Mouse (Mus musculus) MEL (cell line): Measurements from ENCODE around the gene Rpl26. TPM values are rescaled to one million over a fixed set of nuclear protein-coding genes. Genes with fewer than 3 reads are reported as not detected.
A peak's percentile ranks its signal among the peaks of the same experiment; 100 is the strongest.

Experiments
- DNase-seq: peaks from one replicate; pipeline ENCODE4 v3.0.0; 2011; ENCODE audit warnings: low read depth, low spot score
- H3K27ac ChIP-seq: 2 replicates; pipeline ENCODE4 v1.5.1; 2012; ENCODE audit warnings: low read depth, mild to moderate bottlenecking, control low read depth, low read length, moderate library complexity; ENCODE audit not compliant: control insufficient read depth
- H3K27me3 ChIP-seq, 2 experiments: fragments of 150-350 bp in 1 of 2; sonication (generic) in 1 of 2; 2 replicates each; pipeline ENCODE4 v1.6.1; 2012; ENCODE audit warnings: low read length in 2 of 2, mild to moderate bottlenecking in 2 of 2, improper control_type of control experiment in 1 of 2, moderate library complexity in 1 of 2; ENCODE audit not compliant: insufficient read depth in 2 of 2, control insufficient read depth in 1 of 2
- H3K36me3 ChIP-seq, 2 experiments: 2 replicates each; pipeline ENCODE4 v1.6.1; 2012 to 2014; ENCODE audit warnings: low read length in 2 of 2, improper control_type of control experiment in 1 of 2, inconsistent platforms in 1 of 2, mild to moderate bottlenecking in 1 of 2; ENCODE audit not compliant: insufficient read depth in 2 of 2, control insufficient read depth in 1 of 2
- H3K4me1 ChIP-seq, 2 experiments: fragments of 150-350 bp in 1 of 2; sonication (generic) in 1 of 2; 2 replicates each; pipeline ENCODE4 v1.6.1; 2012; ENCODE audit warnings: low read length in 2 of 2, improper control_type of control experiment in 1 of 2, mild to moderate bottlenecking in 1 of 2; ENCODE audit not compliant: insufficient read depth in 2 of 2, control insufficient read depth in 1 of 2
- H3K4me3 ChIP-seq, 2 experiments: fragments of 150-350 bp in 1 of 2; sonication (generic) in 1 of 2; 2 replicates each; pipeline ENCODE4 v1.5.1; 2012; ENCODE audit warnings: low read depth in 2 of 2, low read length in 2 of 2, mild to moderate bottlenecking in 2 of 2, moderate library complexity in 2 of 2, control low read depth in 1 of 2, improper control_type of control experiment in 1 of 2; ENCODE audit not compliant: control insufficient read depth in 1 of 2, insufficient read depth in 1 of 2
- H3K79me2 ChIP-seq: 2 replicates; pipeline ENCODE4 v1.6.1; 2012; ENCODE audit warnings: mild to moderate bottlenecking, low read length, moderate library complexity; ENCODE audit not compliant: control insufficient read depth, poor library complexity, insufficient read depth
- H3K9ac ChIP-seq: 2 replicates; pipeline ENCODE4 v1.6.1; 2012; ENCODE audit warnings: low read depth, mild to moderate bottlenecking, control low read depth, low read length, moderate library complexity; ENCODE audit not compliant: control insufficient read depth, poor library complexity, severe bottlenecking
- H3K9me3 ChIP-seq: fragments of 150-350 bp; sonication (generic); replicated peaks from 2 replicates; pipeline ENCODE4 v1.6.1; 2012; ENCODE audit warnings: mild to moderate bottlenecking, low read length, improper control_type of control experiment, moderate library complexity; ENCODE audit not compliant: insufficient read depth
- BHLHE40 ChIP-seq: IDR thresholded peaks from 2 replicates; pipeline ENCODE4 v1.6.1; 2012; ENCODE audit warnings: low read depth, mild to moderate bottlenecking, inconsistent platforms, low read length, improper control_type of control experiment, borderline replicate concordance
- CHD1 ChIP-seq: IDR thresholded peaks from 2 replicates; pipeline ENCODE4 v1.6.1; 2012; ENCODE audit warnings: low read depth, mild to moderate bottlenecking, inconsistent platforms, low read length, improper control_type of control experiment
- CTCF ChIP-seq, 3 experiments: IDR thresholded peaks in 2 of 3; conservative IDR thresholded peaks in 1 of 3; 2 replicates each; pipeline ENCODE4 v1.5.1; 2011 to 2012; ENCODE audit warnings: low read length in 3 of 3, low read depth in 2 of 3, mild to moderate bottlenecking in 2 of 3, improper control_type of control experiment in 1 of 3, inconsistent platforms in 1 of 3, mixed read lengths in 1 of 3, moderate library complexity in 1 of 3; ENCODE audit not compliant: control insufficient read depth in 1 of 3, insufficient read depth in 1 of 3, poor library complexity in 1 of 3, severe bottlenecking in 1 of 3
- ELF1 ChIP-seq: IDR thresholded peaks from 2 replicates; pipeline ENCODE4 v1.6.1; 2014; ENCODE audit warnings: low read depth, mild to moderate bottlenecking, inconsistent platforms, low read length, improper control_type of control experiment, moderate library complexity
- EP300 ChIP-seq, 2 experiments: IDR thresholded peaks; 2 replicates each; pipeline ENCODE4 v1.6.1; 2011; ENCODE audit warnings: improper control_type of control experiment in 2 of 2, low read length in 2 of 2, low read depth in 1 of 2, mild to moderate bottlenecking in 1 of 2
- ETS1 ChIP-seq: IDR thresholded peaks from 2 replicates; pipeline ENCODE4 v1.6.1; 2012; ENCODE audit warnings: low read depth, mild to moderate bottlenecking, inconsistent platforms, low read length, improper control_type of control experiment, moderate library complexity
- GABPA ChIP-seq: IDR thresholded peaks from 2 replicates; pipeline ENCODE4 v1.6.1; 2012; ENCODE audit warnings: low read depth, mild to moderate bottlenecking, inconsistent platforms, low read length, improper control_type of control experiment, moderate library complexity
- GATA1 ChIP-seq: IDR thresholded peaks from 2 replicates; pipeline ENCODE4 v1.6.1; 2011; ENCODE audit warnings: low read depth, low read length, improper control_type of control experiment
- HCFC1 ChIP-seq: IDR thresholded peaks from 2 replicates; pipeline ENCODE4 v1.6.1; 2012; ENCODE audit warnings: low read depth, mild to moderate bottlenecking, inconsistent platforms, low read length, improper control_type of control experiment, moderate library complexity
- JUND ChIP-seq: IDR thresholded peaks from 2 replicates; pipeline ENCODE4 v1.6.1; 2011; ENCODE audit warnings: low read depth, mild to moderate bottlenecking, improper control_type of control experiment, low read length
- KAT2A ChIP-seq: conservative IDR thresholded peaks from 2 replicates; pipeline ENCODE4 v1.6.1; 2012; ENCODE audit warnings: low read depth, low read length, improper control_type of control experiment, inconsistent platforms
- MAX ChIP-seq: IDR thresholded peaks from 2 replicates; pipeline ENCODE4 v1.6.1; 2011; ENCODE audit warnings: low read length, improper control_type of control experiment
- MAZ ChIP-seq: IDR thresholded peaks from 2 replicates; pipeline ENCODE4 v1.6.1; 2012; ENCODE audit warnings: low read depth, mild to moderate bottlenecking, inconsistent platforms, low read length, improper control_type of control experiment
- MEF2A ChIP-seq: IDR thresholded peaks from 2 replicates; pipeline ENCODE4 v1.6.1; 2014; ENCODE audit warnings: low read depth, mild to moderate bottlenecking, inconsistent platforms, low read length, improper control_type of control experiment; ENCODE audit not compliant: poor library complexity, insufficient replicate concordance, severe bottlenecking; ENCODE audit errors: extremely low read depth
- MXI1 ChIP-seq: IDR thresholded peaks from 2 replicates; pipeline ENCODE4 v1.6.1; 2011; ENCODE audit warnings: mild to moderate bottlenecking, low read depth, low read length, improper control_type of control experiment
- MYB ChIP-seq: IDR thresholded peaks from 2 replicates; pipeline ENCODE4 v1.6.1; 2011; ENCODE audit warnings: mild to moderate bottlenecking, low read depth, low read length, improper control_type of control experiment
- MYC ChIP-seq: IDR thresholded peaks from 2 replicates; pipeline ENCODE4 v1.6.1; 2011; ENCODE audit warnings: low read depth, mild to moderate bottlenecking, low read length, improper control_type of control experiment, moderate library complexity
- NELFE ChIP-seq: IDR thresholded peaks from 2 replicates; pipeline ENCODE4 v1.6.1; 2011; ENCODE audit warnings: low read depth, low read length, improper control_type of control experiment
- NRF1 ChIP-seq: IDR thresholded peaks from 2 replicates; pipeline ENCODE4 v1.6.1; 2014; ENCODE audit warnings: low read depth, mild to moderate bottlenecking, inconsistent platforms, low read length, improper control_type of control experiment, moderate library complexity; ENCODE audit not compliant: poor library complexity, insufficient read depth, severe bottlenecking
- POLR2A ChIP-seq, 2 experiments: IDR thresholded peaks; 2 replicates each; pipeline ENCODE4 v1.6.1; 2011 to 2012; ENCODE audit warnings: low read length in 2 of 2, mild to moderate bottlenecking in 2 of 2, control low read depth in 1 of 2, improper control_type of control experiment in 1 of 2, low read depth in 1 of 2, moderate library complexity in 1 of 2; ENCODE audit not compliant: control insufficient read depth in 1 of 2, insufficient read depth in 1 of 2, poor library complexity in 1 of 2
- POLR2AphosphoS2 ChIP-seq: IDR thresholded peaks from 2 replicates; pipeline ENCODE4 v1.6.1; 2011; ENCODE audit warnings: low read length, improper control_type of control experiment
- POLR2AphosphoS5 ChIP-seq: IDR thresholded peaks from 2 replicates; pipeline ENCODE4 v1.6.1; 2012; ENCODE audit warnings: low read depth, borderline replicate concordance, mild to moderate bottlenecking, inconsistent platforms, low read length, moderate library complexity, mixed read lengths
- RAD21 ChIP-seq: IDR thresholded peaks from 2 replicates; pipeline ENCODE4 v1.6.1; 2011; ENCODE audit warnings: mild to moderate bottlenecking, low read depth, low read length, improper control_type of control experiment
- RCOR1 ChIP-seq: IDR thresholded peaks from 2 replicates; pipeline ENCODE4 v1.6.1; 2012; ENCODE audit warnings: low read depth, mild to moderate bottlenecking, inconsistent platforms, low read length, improper control_type of control experiment
- SIN3A ChIP-seq: IDR thresholded peaks from 2 replicates; pipeline ENCODE4 v1.6.1; 2012; ENCODE audit warnings: low read length, improper control_type of control experiment, inconsistent platforms
- SMC3 ChIP-seq: IDR thresholded peaks from 2 replicates; pipeline ENCODE4 v1.6.1; 2011; ENCODE audit warnings: low read depth, low read length, improper control_type of control experiment
- TBP ChIP-seq: IDR thresholded peaks from 2 replicates; pipeline ENCODE4 v1.8.0; 2011; ENCODE audit warnings: low read depth, low read length, improper control_type of control experiment
- TCF12 ChIP-seq: IDR thresholded peaks from 2 replicates; pipeline ENCODE4 v1.6.1; 2014; ENCODE audit warnings: low read depth, mild to moderate bottlenecking, inconsistent platforms, low read length, improper control_type of control experiment, moderate library complexity
- UBTF ChIP-seq: IDR thresholded peaks from 2 replicates; pipeline ENCODE4 v1.6.1; 2012; ENCODE audit warnings: low read depth, mild to moderate bottlenecking, inconsistent platforms, low read length, improper control_type of control experiment, moderate library complexity, borderline replicate concordance; ENCODE audit not compliant: insufficient read depth
- USF1 ChIP-seq: IDR thresholded peaks from 2 replicates; pipeline ENCODE4 v1.6.1; 2014; ENCODE audit warnings: low read depth, mild to moderate bottlenecking, inconsistent platforms, low read length, improper control_type of control experiment, moderate library complexity
- USF2 ChIP-seq, 2 experiments: IDR thresholded peaks; 2 replicates each; pipeline ENCODE4 v1.6.1; 2011 to 2012; ENCODE audit warnings: improper control_type of control experiment in 2 of 2, low read length in 2 of 2, borderline replicate concordance in 1 of 2, inconsistent platforms in 1 of 2, low read depth in 1 of 2, mild to moderate bottlenecking in 1 of 2; ENCODE audit not compliant: insufficient read depth in 1 of 2
- ZC3H11A ChIP-seq: IDR thresholded peaks from 2 replicates; pipeline ENCODE4 v1.6.1; 2012; ENCODE audit warnings: low read depth, mild to moderate bottlenecking, inconsistent platforms, low read length, improper control_type of control experiment
- ZMIZ1 ChIP-seq: IDR thresholded peaks from 2 replicates; pipeline ENCODE4 v1.6.1; 2012; ENCODE audit warnings: low read depth, mild to moderate bottlenecking, inconsistent platforms, low read length, improper control_type of control experiment, moderate library complexity
- ZNF384 ChIP-seq: IDR thresholded peaks from 2 replicates; pipeline ENCODE4 v1.6.1; 2012; ENCODE audit warnings: low read depth, mild to moderate bottlenecking, inconsistent platforms, low read length, improper control_type of control experiment
- polyA plus RNA-seq, 2 experiments: library from polyadenylated mRNA; stranded (reverse) in 1 of 2; unstranded in 1 of 2; fragments of >175 nt in 1 of 2; fragments of >200 nt in 1 of 2; gene quantifications; 2 replicates each; pipeline versions ENCODE4 v1.2.1 to v1.2.4; 2012; ENCODE audit warnings: low replicate concordance in 2 of 2, low read depth in 1 of 2; ENCODE audit not compliant: insufficient read length in 2 of 2, insufficient read depth in 1 of 2, missing spikeins in 1 of 2
- total RNA-seq: library from RNA; depleted of rRNA; stranded (reverse); fragments of 300-350 nt; gene quantifications from 2 replicates; pipeline ENCODE4 v1.2.3, GENCODE M21; 2012

Rpl26 gene
- total and polyA plus RNA-seq, 3 experiments = 3,167 to 5,512 TPM; not detected in 1

- H3K27ac ChIP-seq = peak overlapping the region; percentile 92
- peaks cover 13 to 37% of the 10 kb centered on the region in 2 experiments for H3K4me1 ChIP-seq
- H3K79me2 ChIP-seq = peaks cover 38% of the 10 kb centered on the region
- peak overlapping the region; percentile 92 to 99 for H3K4me3 ChIP-seq
- peak overlapping the region; percentile 95 for H3K9ac ChIP-seq
- H3K36me3 ChIP-seq = peaks cover 4 to 37% of the 10 kb centered on the region in 2 experiments
- peak; percentile 100 for DNase-seq
- no peaks in the 10 kb centered on the region for H3K27me3 ChIP-seq
- no peaks in the 10 kb centered on the region for H3K9me3 ChIP-seq
- TF ChIP-seq ELF1 (peak; percentile 100), SMC3 (no peak), MAZ (peak; percentile 93), MEF2A (0 out of 2 replicates have a peak, but pooled peaks have one; percentile 52), MYC (peak; percentile 92), CHD1 (no peak), JUND (no peak), RCOR1 (peak; percentile 37; the same call in 1 of the 2 replicates), HCFC1 (peak; percentile 96), NRF1 (peak; percentile 98), GATA1 (no peak), KAT2A (peak; percentile 80), NELFE (peak; percentile 99), ZC3H11A (0 out of 2 replicates have a peak, but pooled peaks have one; percentile 25), TCF12 (peak; percentile 85), POLR2AphosphoS5 (peak; percentile 13; the same call in 1 of the 2 replicates), RAD21 (no peak), USF2 (IDR thresholded peaks at IDR 0.05; ENCODE audit: borderline replicate concordance in 1 of 2, insufficient read depth in 1 of 2, low read depth in 1 of 2, low read length in 2 of 2) (peak; percentile 72 to 94), EP300 (IDR thresholded peaks at IDR 0.05; ENCODE audit: low read depth in 1 of 2, low read length in 2 of 2) (peak in 1 of 2 experiments; percentile 53; a peak in 3 of 4 replicates), POLR2A (IDR thresholded peaks at IDR 0.05; ENCODE audit: control insufficient read depth in 1 of 2, insufficient read depth in 1 of 2, low read depth in 1 of 2, low read length in 2 of 2, poor library complexity in 1 of 2) (peak; percentile 97 to 98), SIN3A (peak; percentile 93), USF1 (peak; percentile 100), UBTF (peak; percentile 94; the same call in 1 of the 2 replicates), CTCF (IDR thresholded peaks at IDR 0.05 in 2 of 3, conservative IDR thresholded peaks at IDR 0.05 in 1 of 3; ENCODE audit: control insufficient read depth in 1 of 3, insufficient read depth in 1 of 3, low read depth in 2 of 3, low read length in 3 of 3, poor library complexity in 1 of 3, severe bottlenecking in 1 of 3) (no peak), TBP (peak; percentile 94), ZNF384 (no peak), MAX (peak; percentile 98), MXI1 (peak; percentile 91), BHLHE40 (peak; percentile 76), MYB (peak; percentile 26; the same call in 1 of the 2 replicates), ZMIZ1 (peak; percentile 97), POLR2AphosphoS2 (peak; percentile 95), ETS1 (peak; percentile 86), GABPA (peak; percentile 76; the same call in 1 of the 2 replicates)
These were observed 48.4 kb upstream of the Rpl26 start for GRCm38 (mm10) chr11:68852932-68853409.
